Mouse (Mus musculus) small intestine, adult 2 months (tissue): Measurements from ENCODE around the gene Gnmt.

Experiments used
- CTCF ChIP-seq: fragments of 200-500 bp; IDR thresholded peaks from 2 replicates; pipeline ENCODE4 v1.5.1; 2012; ENCODE audit warnings: low read depth, mild to moderate bottlenecking, control low read depth, inconsistent platforms, low read length, moderate library complexity, mixed read lengths; ENCODE audit not compliant: insufficient replicate concordance, insufficient read length; ENCODE audit errors: extremely low read depth
- POLR2A ChIP-seq: fragments of 200-500 bp; IDR thresholded peaks from 2 replicates; pipeline ENCODE4 v1.6.1; 2012; ENCODE audit warnings: low read depth, mild to moderate bottlenecking, control low read depth, inconsistent platforms, low read length, moderate library complexity

- no peak for TF ChIP-seq CTCF
- TF ChIP-seq POLR2A = no peak
These were observed 43.1 kb downstream of the Gnmt start for GRCm38 (mm10) chr17:46685913-46686312.
